Mouse (Mus musculus) heart, postnatal 0 days (tissue): ENCODE results near the gene Cdc14a. TPM values are rescaled to one million over a fixed set of nuclear protein-coding genes. Genes with fewer than 3 reads are reported as not detected.

Experiments used
- ATAC-seq: fragments of 200-750 bp; cut with Nextera tagmentation; 2 replicates; pipeline ENCODE4 v1.8.0; 2017; ENCODE audit warnings: low read depth, moderate number of reproducible peaks, moderate library complexity; ENCODE audit not compliant: insufficient read depth
- DNase-seq: peaks from one replicate; pipeline ENCODE4 v3.0.0-alpha.2; 2016; ENCODE audit warnings: low spot score
- H3K27ac ChIP-seq: fragments of 300-500 bp; sonication (generic); 2 replicates; pipeline ENCODE4 v1.5.1; 2014; ENCODE audit warnings: low read depth, mild to moderate bottlenecking
- H3K27me3 ChIP-seq: fragments of 300-500 bp; sonication (generic); 2 replicates; pipeline ENCODE4 v1.6.1; 2014; ENCODE audit warnings: low read length, mixed read lengths; ENCODE audit not compliant: control insufficient read depth, insufficient read depth
- H3K36me3 ChIP-seq: fragments of 300-500 bp; sonication (generic); replicated peaks from 2 replicates; pipeline ENCODE4 v1.6.1; 2014; ENCODE audit warnings: low read length, mixed read lengths; ENCODE audit not compliant: control insufficient read depth, insufficient read depth
- H3K4me1 ChIP-seq: fragments of 300-500 bp; sonication (generic); 2 replicates; pipeline ENCODE4 v1.6.1; 2014; ENCODE audit warnings: antibody characterized with exemption; ENCODE audit not compliant: control insufficient read depth, insufficient read depth
- H3K4me2 ChIP-seq: fragments of 300-500 bp; sonication (generic); 2 replicates; pipeline ENCODE4 v1.6.1; 2014; ENCODE audit warnings: low read depth, mild to moderate bottlenecking, low read length, moderate library complexity
- H3K4me3 ChIP-seq: fragments of 300-500 bp; sonication (generic); 2 replicates; pipeline ENCODE4 v1.5.1; 2014; ENCODE audit warnings: low read depth, low read length
- H3K9ac ChIP-seq: fragments of 300-500 bp; sonication (generic); replicated peaks from 2 replicates; pipeline ENCODE4 v1.6.1; 2014; ENCODE audit warnings: low read depth, low read length, mixed read lengths
- H3K9me3 ChIP-seq: fragments of 300-500 bp; sonication (generic); replicated peaks from 2 replicates; pipeline ENCODE4 v1.6.1; 2016; ENCODE audit warnings: low read length; ENCODE audit not compliant: control insufficient read depth
- CTCF ChIP-seq: IDR thresholded peaks from 2 replicates; pipeline ENCODE4 v1.5.1; 2016; ENCODE audit warnings: antibody characterized with exemption, control low read depth, low read depth
- EP300 ChIP-seq: IDR thresholded peaks from 2 replicates; pipeline ENCODE4 v1.6.1; 2016; ENCODE audit warnings: antibody characterized with exemption, low read depth
- WGBS: fragments of 180-500 bp; shearing (Covaris S2); extraction: QIAGEN DNeasy Blood & Tissue Kit; methylation state at CpG from one replicate; pipeline ENCODE4 v1.1.7; 2014; 5-methylcytosine and 5-hydroxymethylcytosine counted together
- polyA plus RNA-seq: library from polyadenylated mRNA; unstranded; fragments of >200 nt; fragmentation: Nextera tagmentation; extraction: Ambion mirVana; gene quantifications from 2 replicates; pipeline ENCODE4 v1.2.1, GENCODE M21; 2015
- total RNA-seq: library from RNA; depleted of rRNA; stranded (reverse); fragments of >200 nt; gene quantifications from 2 replicates; pipeline ENCODE4 v1.2.3, GENCODE M21; 2014; ENCODE audit warnings: low replicate concordance; rRNA removed

Cdc14a gene
- total and polyA plus RNA-seq, 2 experiments from 2014 or later: 2.5 to 6.1 TPM

DNA sequence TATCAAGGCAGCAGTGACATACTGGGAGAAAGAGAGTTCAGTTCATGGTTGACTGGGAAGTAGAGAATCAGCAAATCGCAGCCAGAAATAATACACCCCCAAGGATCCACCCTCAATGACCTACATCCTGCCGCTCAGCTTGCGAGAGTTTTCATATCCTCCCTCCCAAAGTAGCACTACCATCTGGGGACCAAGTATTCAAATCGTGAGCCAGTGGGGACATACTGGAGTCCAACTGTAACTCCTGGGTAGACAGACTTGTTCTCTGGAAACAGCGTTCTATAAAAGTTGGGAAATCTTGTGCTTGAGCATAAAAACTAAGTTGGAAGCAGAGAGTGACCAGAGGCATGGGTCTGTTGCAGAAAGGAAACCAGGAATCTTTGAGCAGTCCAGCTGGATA is 191.1 kb downstream of the Cdc14a start:
- Histone ChIP-seq H3K4me1 (no peaks in the 10 kb centered on the region), H3K4me2 (no peak overlapping the region), H3K9ac (no peak overlapping the region), H3K9me3 (no peaks in the 10 kb centered on the region), H3K4me3 (no peak overlapping the region), H3K27ac (no peak overlapping the region), H3K27me3 (no peaks in the 10 kb centered on the region), H3K36me3 (no peaks in the 10 kb centered on the region)
- DNase-seq: no peak
- TF ChIP-seq EP300: no peak
- no peak for TF ChIP-seq CTCF
- no peak for ATAC-seq
- WGBS: 83% methylated on average over 5 of the region's 5 CpGs

GRCm38 (mm10) chr3:116229336-116229735 is 194.5 kb downstream of the Cdc14a start:
- 55% methylated on average over 4 of the region's 4 CpGs for WGBS
- TF ChIP-seq EP300: no peak
- Histone ChIP-seq H3K27ac (no peak overlapping the region), H3K4me3 (no peak overlapping the region), H3K36me3 (no peaks in the 10 kb centered on the region), H3K4me2 (no peak overlapping the region), H3K4me1 (no peaks in the 10 kb centered on the region), H3K27me3 (no peaks in the 10 kb centered on the region), H3K9me3 (no peaks in the 10 kb centered on the region), H3K9ac (no peak overlapping the region)
- DNase-seq: no peak
- no peak for ATAC-seq

- Histone ChIP-seq H3K27me3 (no peaks in the 10 kb centered on the region), H3K36me3 (no peaks in the 10 kb centered on the region), H3K4me2 (no peak overlapping the region), H3K4me1 (no peaks in the 10 kb centered on the region), H3K9me3 (no peaks in the 10 kb centered on the region), H3K27ac (no peak overlapping the region), H3K9ac (no peak overlapping the region), H3K4me3 (no peak overlapping the region)
- 65% methylated on average over 11 of the region's 11 CpGs for WGBS
- no peak for DNase-seq
- no peak for ATAC-seq
- TF ChIP-seq CTCF (no peak), EP300 (no peak)
These were observed 195.2 kb downstream of the Cdc14a start for GRCm38 (mm10) chr3:116228360-116229245.

GRCm38 (mm10) chr3:116227383-116227782 is 196.4 kb downstream of the Cdc14a start:
- WGBS: 70% methylated on average over 5 of the region's 5 CpGs
- no peak for ATAC-seq
- H3K27ac ChIP-seq: no peak overlapping the region
- no peak overlapping the region for H3K9ac ChIP-seq
- H3K9me3 ChIP-seq: no peaks in the 10 kb centered on the region
- no peak overlapping the region for H3K4me3 ChIP-seq
- no peak for TF ChIP-seq CTCF
- TF ChIP-seq EP300: no peak
- H3K4me1 ChIP-seq: no peaks in the 10 kb centered on the region
- no peak for DNase-seq
- H3K36me3 ChIP-seq: no peaks in the 10 kb centered on the region
- no peak overlapping the region for H3K4me2 ChIP-seq
- no peaks in the 10 kb centered on the region for H3K27me3 ChIP-seq

GRCm38 (mm10) chr3:116226915-116227314 is 196.9 kb downstream of the Cdc14a start:
- no peaks in the 10 kb centered on the region for H3K27me3 ChIP-seq
- H3K4me2 ChIP-seq: no peak overlapping the region
- no peaks in the 10 kb centered on the region for H3K36me3 ChIP-seq
- ATAC-seq (no peak), DNase-seq (no peak)
- 78% methylated on average over 6 of the region's 6 CpGs for WGBS
- H3K9me3 ChIP-seq: no peaks in the 10 kb centered on the region
- no peaks in the 10 kb centered on the region for H3K4me1 ChIP-seq
- no peak for TF ChIP-seq EP300
- TF ChIP-seq CTCF: no peak
- H3K9ac ChIP-seq: no peak overlapping the region
- no peak overlapping the region for H3K4me3 ChIP-seq
- H3K27ac ChIP-seq: no peak overlapping the region

Other genes with a start within 250 kb of the Cdc14a start
- gene Gpr88, start 170.5 kb downstream of the Cdc14a start, total RNA-seq: not detected in 2 replicates
- 0.11 and 0.15 TPM in 2 replicates for gene Gpr88, start 170.5 kb downstream of the Cdc14a start, polyA plus RNA-seq
- gene Rtca, start 84.2 kb upstream of the Cdc14a start, total RNA-seq: 31.3 and 58.1 TPM in 2 replicates
- 50.4 and 51.3 TPM in 2 replicates for gene Rtca, start 84.2 kb upstream of the Cdc14a start, polyA plus RNA-seq
- 16.3 and 22.8 TPM in 2 replicates for gene Dbt, start 89.0 kb upstream of the Cdc14a start, total RNA-seq
- 19.5 and 20.5 TPM in 2 replicates for gene Dbt, start 89.0 kb upstream of the Cdc14a start, polyA plus RNA-seq
- 34.6 and 52.8 TPM in 2 replicates for gene Lrrc39, start 138.9 kb upstream of the Cdc14a start, total RNA-seq
- 75.9 and 77.7 TPM in 2 replicates for gene Lrrc39, start 138.9 kb upstream of the Cdc14a start, polyA plus RNA-seq
- 1.3 and 1.6 TPM in 2 replicates for gene Sass6, start 170.9 kb upstream of the Cdc14a start, total RNA-seq
- 4.7 and 4.8 TPM in 2 replicates for gene Sass6, start 170.9 kb upstream of the Cdc14a start, polyA plus RNA-seq
- 5.9 and 13.3 TPM in 2 replicates for gene Trmt13, start 190.6 kb upstream of the Cdc14a start, total RNA-seq
- gene Trmt13, start 190.6 kb upstream of the Cdc14a start, polyA plus RNA-seq: 11.0 and 11.9 TPM in 2 replicates
- 36.0 and 44.3 TPM in 2 replicates for gene Mfsd14a, start 238.6 kb upstream of the Cdc14a start, total RNA-seq
- gene Mfsd14a, start 238.6 kb upstream of the Cdc14a start, polyA plus RNA-seq: 35.7 and 39.9 TPM in 2 replicates